Mouse (Mus musculus): Measurements from ENCODE around the gene Chrnb1.

DNA sequence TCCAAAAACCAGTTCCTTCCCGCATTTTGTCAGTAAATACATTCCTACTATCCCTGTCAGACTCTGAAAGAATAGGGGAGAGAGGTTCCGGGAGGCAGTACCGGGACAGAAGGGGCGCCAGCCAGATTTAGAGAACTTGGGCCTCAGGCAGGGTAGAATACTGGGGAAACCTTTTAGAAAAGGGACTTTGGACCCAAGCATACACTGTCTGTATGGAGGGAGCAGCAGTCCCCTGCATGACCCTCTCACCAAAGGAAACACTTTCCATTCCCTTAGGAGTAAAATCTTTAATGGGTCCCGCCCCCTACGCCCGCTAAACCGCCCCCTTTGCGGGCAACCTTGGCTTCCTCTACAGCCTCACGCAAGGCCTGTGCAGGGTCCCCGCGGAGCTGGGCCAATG lies 7.6 kb upstream of the Chrnb1 start:
- TF ChIP-seq CTCF (IDR thresholded peaks at IDR 0.05; ENCODE audit: insufficient read depth, low read depth, low read length) (no peak), POLR2A (IDR thresholded peaks at IDR 0.05; ENCODE audit: insufficient read depth, low read depth, low read length) (no peak)

Data from olfactory bulb, adult 2 months (tissue).